Mouse (Mus musculus) liver, embryonic 11.5 days (tissue): ENCODE data around the gene Dcaf4. TPM values are rescaled to one million over a fixed set of nuclear protein-coding genes. Genes with fewer than 3 reads are reported as not detected.
A peak's percentile ranks its signal among the peaks of the same experiment; 100 is the strongest.

ENCODE experiments used
- ATAC-seq: fragments of 200-750 bp; cut with Nextera tagmentation; replicated peaks from 2 replicates; pipeline ENCODE4 v1.8.0; 2017; ENCODE audit warnings: moderate number of reproducible peaks, mild to moderate bottlenecking, moderate TSS enrichment, moderate library complexity; ENCODE audit not compliant: low FRiP score
- DNase-seq: peaks from one replicate; pipeline ENCODE4 v3.0.0-alpha.2; 2017; ENCODE audit warnings: low spot score
- H3K27ac ChIP-seq: fragments of 300-500 bp; sonication (generic); 2 replicates; pipeline ENCODE4 v1.5.1; 2014; ENCODE audit warnings: mild to moderate bottlenecking, low read depth, low read length, control low read depth
- H3K27me3 ChIP-seq: fragments of 300-500 bp; sonication (generic); replicated peaks from 2 replicates; pipeline ENCODE4 v1.6.1; 2014; ENCODE audit warnings: low read length, mixed read lengths; ENCODE audit not compliant: control insufficient read depth, insufficient read depth
- H3K36me3 ChIP-seq: fragments of 300-500 bp; sonication (generic); 2 replicates; pipeline ENCODE4 v1.6.1; 2014; ENCODE audit warnings: mild to moderate bottlenecking, low read length, moderate library complexity, mixed read lengths; ENCODE audit not compliant: control insufficient read depth, insufficient read depth
- H3K4me1 ChIP-seq: fragments of 300-500 bp; sonication (generic); replicated peaks from 2 replicates; pipeline ENCODE4 v1.6.1; 2014; ENCODE audit warnings: low read length, mixed read lengths; ENCODE audit not compliant: control insufficient read depth, insufficient read depth
- H3K4me2 ChIP-seq: fragments of 300-500 bp; sonication (generic); 2 replicates; pipeline ENCODE4 v1.6.1; 2014; ENCODE audit warnings: mild to moderate bottlenecking, control low read depth, moderate library complexity
- H3K4me3 ChIP-seq: fragments of 300-500 bp; sonication (generic); 2 replicates; pipeline ENCODE4 v1.5.1; 2014; ENCODE audit warnings: low read depth, low read length, control low read depth
- H3K9ac ChIP-seq: fragments of 300-500 bp; sonication (generic); 2 replicates; pipeline ENCODE4 v1.6.1; 2014; ENCODE audit warnings: low read depth, low read length, control low read depth
- H3K9me3 ChIP-seq: fragments of 300-500 bp; sonication (generic); 2 replicates; pipeline ENCODE4 v1.6.1; 2016; ENCODE audit warnings: low read length, inconsistent platforms, mixed read lengths; ENCODE audit not compliant: control insufficient read depth
- WGBS: fragments of 180-500 bp; shearing (Covaris S2); extraction: QIAGEN DNeasy Blood & Tissue Kit; methylation state at CpG from one replicate; pipeline ENCODE4 v1.1.7; 2014; 5-methylcytosine and 5-hydroxymethylcytosine counted together
- polyA plus RNA-seq: library from polyadenylated mRNA; unstranded; fragments of >200 nt; fragmentation: Nextera tagmentation; extraction: Ambion mirVana; gene quantifications from 2 replicates; pipeline ENCODE4 v1.2.1, GENCODE M21; 2014

Dcaf4 gene
- polyA plus RNA-seq, 1 experiment from 2014 or later = 29.9 TPM

DNA sequence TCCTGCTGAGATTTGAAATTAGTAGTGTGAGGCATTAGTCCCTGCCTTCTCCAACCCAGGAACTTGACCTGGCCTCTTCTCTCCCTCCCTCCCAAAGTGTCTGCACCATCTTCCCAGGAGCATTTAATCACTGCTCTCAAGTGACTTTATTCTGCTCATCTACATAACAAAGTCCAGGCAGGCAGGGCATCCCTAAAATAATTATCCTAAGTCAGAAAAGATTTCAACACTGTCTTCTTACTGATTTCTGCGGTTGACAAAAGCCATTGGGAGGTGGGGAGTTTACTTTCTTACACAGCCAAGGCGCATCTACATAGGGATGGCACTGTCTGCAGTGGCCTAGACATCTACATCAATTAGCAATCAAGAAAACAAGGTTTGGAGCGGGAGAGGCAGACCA is 49.6 kb downstream of the Dcaf4 start:
- ATAC-seq (no peak), DNase-seq (no peak)
- H3K4me3 ChIP-seq = no peak overlapping the region
- H3K27me3 ChIP-seq = no peaks in the 10 kb centered on the region
- no peak overlapping the region for H3K9ac ChIP-seq
- WGBS = 81% methylated on average over 3 of the region's 3 CpGs
- H3K27ac ChIP-seq = no peak overlapping the region
- peaks cover 32% of the 10 kb centered on the region for H3K36me3 ChIP-seq
- no peaks in the 10 kb centered on the region for H3K4me1 ChIP-seq
- H3K9me3 ChIP-seq = no peaks in the 10 kb centered on the region
- H3K4me2 ChIP-seq = no peak overlapping the region

DNA sequence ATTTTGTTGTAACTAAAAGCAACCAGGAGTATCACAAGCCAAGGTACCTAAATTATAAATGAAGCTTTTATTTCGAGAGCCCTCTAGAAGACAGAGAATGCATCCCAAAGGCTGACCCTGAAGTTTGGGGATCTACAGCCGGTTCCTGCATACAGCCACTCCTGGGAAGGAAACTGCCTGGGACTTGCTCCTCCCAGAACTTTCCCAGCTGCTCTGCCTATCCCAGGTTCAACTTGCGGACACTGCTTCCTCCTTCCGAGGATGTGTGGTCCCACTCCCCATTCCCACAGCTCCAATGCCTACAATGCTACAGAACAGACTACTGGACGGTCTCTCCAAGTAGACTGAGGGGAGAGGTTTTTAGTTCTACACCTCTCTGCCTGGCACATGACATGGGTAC is 52.5 kb downstream of the Dcaf4 start:
- ATAC-seq (no peak), DNase-seq (no peak)
- Histone ChIP-seq H3K4me3 (no peak overlapping the region), H3K36me3 (peaks cover 22% of the 10 kb centered on the region), H3K27me3 (no peaks in the 10 kb centered on the region), H3K4me2 (no peak overlapping the region), H3K27ac (no peak overlapping the region), H3K9me3 (no peaks in the 10 kb centered on the region), H3K4me1 (peaks cover under 1% of the 10 kb centered on the region; the same call in 1 of the 2 replicates), H3K9ac (no peak overlapping the region)
- 83% methylated on average over 5 of the region's 5 CpGs for WGBS

DNA sequence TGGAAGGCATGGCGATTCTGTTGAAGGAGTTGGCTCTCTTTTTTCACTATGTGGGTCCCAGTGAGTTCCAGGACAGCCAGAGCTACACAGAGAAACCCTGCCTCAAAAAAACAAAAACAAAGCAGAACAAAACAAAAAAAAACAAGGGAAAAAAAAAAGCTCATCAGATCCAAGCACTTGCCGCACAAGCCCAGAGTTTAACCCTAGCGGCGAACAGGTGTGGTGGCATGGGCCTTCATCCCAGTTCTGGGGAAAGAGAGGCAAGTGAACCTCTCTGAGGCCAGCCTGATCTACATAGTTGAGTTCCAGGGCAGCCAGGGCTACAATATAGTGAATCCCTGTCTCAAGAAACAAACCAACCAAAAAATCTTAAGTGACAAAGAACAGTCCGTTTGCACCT is 57.2 kb downstream of the Dcaf4 start:
- no peak for DNase-seq
- WGBS = 96% methylated on average over 5 of the region's 5 CpGs
- no peak for ATAC-seq
- no peaks in the 10 kb centered on the region for H3K9me3 ChIP-seq
- H3K4me3 ChIP-seq = no peak overlapping the region
- H3K27ac ChIP-seq = peak overlapping the region; percentile 95
- H3K36me3 ChIP-seq = peaks cover 7% of the 10 kb centered on the region
- H3K9ac ChIP-seq = no peak overlapping the region
- no peak overlapping the region for H3K4me2 ChIP-seq
- no peaks in the 10 kb centered on the region for H3K27me3 ChIP-seq
- peaks cover 32% of the 10 kb centered on the region for H3K4me1 ChIP-seq

DNA sequence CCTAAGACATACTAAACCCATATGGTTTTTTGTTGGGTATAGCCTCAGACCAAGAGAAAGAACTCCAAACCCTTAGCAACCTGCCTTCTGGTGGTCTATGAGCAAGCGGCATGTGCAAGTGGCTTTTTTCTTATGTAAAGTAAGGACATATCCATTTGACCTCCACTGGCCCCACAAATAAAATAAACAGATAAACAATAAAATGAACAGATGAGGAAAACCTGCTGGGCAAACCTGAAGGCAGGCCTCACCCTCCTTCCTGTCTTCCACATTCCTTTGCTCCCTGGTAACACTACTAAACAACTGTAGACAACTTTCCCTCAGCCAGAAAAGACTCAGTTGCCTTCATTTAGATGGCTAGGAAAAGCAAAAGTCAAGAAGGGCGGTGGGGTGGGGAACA is 58.1 kb downstream of the Dcaf4 start:
- Histone ChIP-seq H3K27ac (peak overlapping the region; percentile 95), H3K27me3 (no peaks in the 10 kb centered on the region), H3K9me3 (no peaks in the 10 kb centered on the region), H3K4me2 (peak overlapping the region; percentile 52), H3K36me3 (peaks cover 7% of the 10 kb centered on the region), H3K4me3 (no peak overlapping the region), H3K9ac (peak overlapping the region; percentile 55), H3K4me1 (peaks cover 32% of the 10 kb centered on the region)
- 73% methylated on average over 2 of the region's 2 CpGs for WGBS
- DNase-seq = no peak
- ATAC-seq = no peak

DNA sequence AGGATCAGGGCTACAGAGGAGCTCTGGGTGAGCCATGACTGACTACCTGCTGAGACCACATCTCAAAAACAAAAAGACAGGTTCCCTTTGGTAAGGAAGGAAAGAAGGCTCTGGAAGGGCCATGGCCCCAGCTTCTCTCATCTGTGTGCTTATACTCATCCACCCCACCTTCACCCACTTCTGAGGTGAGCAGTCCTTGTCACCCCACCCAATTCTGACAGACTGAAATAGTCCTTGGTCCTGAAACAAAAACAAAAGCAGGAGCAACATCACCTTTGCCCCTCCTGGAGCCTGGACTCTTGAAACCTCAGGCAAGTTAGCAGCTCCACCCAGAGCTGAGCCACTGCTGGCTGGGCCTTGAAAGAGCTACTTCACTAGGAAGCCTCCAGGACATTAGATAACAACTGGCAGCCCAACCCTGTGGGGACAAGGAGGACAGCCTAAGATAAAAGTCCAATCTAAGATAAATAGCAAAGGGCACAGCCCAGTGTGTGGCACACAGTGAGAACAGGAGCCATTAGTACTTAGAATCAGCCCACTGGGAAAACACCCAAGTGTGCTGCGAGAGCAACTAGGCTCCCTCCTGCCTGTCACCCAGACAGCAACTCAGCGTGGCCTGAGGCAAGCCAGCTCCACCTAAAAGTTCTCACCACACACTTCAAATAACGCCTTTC is 58.8 kb downstream of the Dcaf4 start:
- Histone ChIP-seq H3K9ac (peak overlapping the region; percentile 55), H3K27me3 (no peaks in the 10 kb centered on the region), H3K9me3 (no peaks in the 10 kb centered on the region), H3K4me1 (peaks cover 32% of the 10 kb centered on the region), H3K27ac (peak overlapping the region; percentile 95), H3K4me2 (peak overlapping the region; percentile 52), H3K36me3 (peaks cover 7% of the 10 kb centered on the region), H3K4me3 (no peak overlapping the region)
- ATAC-seq (peak; percentile 97), DNase-seq (peak; percentile 53)
- WGBS = 18% methylated on average over 3 of the region's 3 CpGs

DNA sequence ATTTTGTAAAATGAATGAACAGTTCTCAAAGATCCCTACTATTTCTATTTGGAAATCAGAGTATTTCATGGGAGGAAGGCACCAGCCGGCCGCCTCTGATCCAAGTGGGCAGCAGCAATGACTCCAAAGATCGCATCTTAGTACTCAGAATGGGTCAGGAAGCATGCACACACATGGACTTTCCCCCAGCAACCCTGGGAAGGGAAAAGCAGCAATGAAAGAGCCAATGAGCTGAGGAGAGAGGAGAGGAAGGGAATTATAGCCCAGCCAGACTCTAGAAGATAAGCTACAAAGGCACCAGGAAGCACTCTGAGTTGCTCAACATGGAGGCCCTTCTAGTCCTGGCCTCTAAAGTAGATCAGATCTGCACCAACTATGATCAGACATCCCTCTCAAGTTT is 60.0 kb downstream of the Dcaf4 start:
- H3K4me2 ChIP-seq = no peak overlapping the region
- no peaks in the 10 kb centered on the region for H3K9me3 ChIP-seq
- 89% methylated on average over 3 of the region's 3 CpGs for WGBS
- DNase-seq (no peak), ATAC-seq (no peak)
- peaks cover 32% of the 10 kb centered on the region for H3K4me1 ChIP-seq
- H3K36me3 ChIP-seq = no peaks in the 10 kb centered on the region
- H3K27me3 ChIP-seq = no peaks in the 10 kb centered on the region
- peak overlapping the region; percentile 95; the same call in 1 of the 2 replicates for H3K27ac ChIP-seq
- H3K4me3 ChIP-seq = no peak overlapping the region
- peak overlapping the region; percentile 4; the same call in 1 of the 2 replicates for H3K9ac ChIP-seq

DNA sequence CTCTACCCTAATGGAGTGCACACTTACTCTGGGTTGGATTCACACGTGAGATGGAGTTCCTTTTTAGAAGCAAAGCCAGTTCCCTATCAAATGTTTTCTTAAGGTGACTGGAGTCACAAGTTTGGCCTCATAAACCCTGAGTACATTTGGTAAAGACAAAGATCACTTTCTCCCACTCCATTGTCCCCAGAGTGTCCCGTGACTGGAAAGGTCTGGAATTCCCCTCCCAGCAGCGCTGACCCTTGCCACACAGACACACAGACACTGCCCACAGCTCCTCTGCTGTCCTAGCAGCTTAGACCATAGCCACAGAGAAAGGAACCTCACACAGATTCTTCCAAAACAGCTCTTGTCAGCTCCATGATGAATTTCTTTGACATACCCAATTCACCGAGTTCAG is 61.8 kb downstream of the Dcaf4 start:
- no peaks in the 10 kb centered on the region for H3K36me3 ChIP-seq
- ATAC-seq = no peak
- WGBS = 68% methylated on average over 4 of the region's 4 CpGs

DNA sequence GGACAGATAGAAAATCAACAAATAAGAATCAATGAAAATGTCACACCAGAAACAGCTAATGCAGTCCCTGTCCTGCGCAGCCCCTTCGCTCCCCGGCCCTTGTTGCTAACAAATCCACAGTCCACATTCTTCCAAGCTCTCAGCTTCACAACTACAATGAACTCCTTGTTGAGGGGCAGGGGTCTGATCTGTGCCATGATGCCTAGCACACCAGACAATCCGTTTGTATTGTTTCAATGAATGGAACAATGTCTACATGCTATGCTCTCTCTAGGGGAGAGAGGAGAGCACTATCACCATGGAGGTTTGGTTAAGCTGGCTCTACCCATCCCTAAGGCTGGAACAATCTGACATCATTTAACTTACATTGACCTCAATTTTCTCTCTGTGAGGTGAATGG is 62.5 kb downstream of the Dcaf4 start:
- no peaks in the 10 kb centered on the region for H3K27me3 ChIP-seq
- ATAC-seq (no peak), DNase-seq (no peak)
- no peaks in the 10 kb centered on the region for H3K9me3 ChIP-seq
- 91% methylated on average over 4 of the region's 4 CpGs for WGBS
- peaks cover 32% of the 10 kb centered on the region for H3K4me1 ChIP-seq
- H3K36me3 ChIP-seq = no peaks in the 10 kb centered on the region
- no peak overlapping the region for H3K9ac ChIP-seq
- no peak overlapping the region for H3K4me2 ChIP-seq
- no peak overlapping the region for H3K4me3 ChIP-seq
- H3K27ac ChIP-seq = no peak overlapping the region

More for the DNA sequence above, 61.8 kb downstream of the Dcaf4 start:
- no peak overlapping the region for H3K4me2 ChIP-seq
- H3K4me1 ChIP-seq = peaks cover 32% of the 10 kb centered on the region
- H3K4me3 ChIP-seq = no peak overlapping the region
- H3K27ac ChIP-seq = no peak overlapping the region
- H3K9me3 ChIP-seq = no peaks in the 10 kb centered on the region
- DNase-seq = no peak
- H3K27me3 ChIP-seq = no peaks in the 10 kb centered on the region
- H3K9ac ChIP-seq = no peak overlapping the region

DNA sequence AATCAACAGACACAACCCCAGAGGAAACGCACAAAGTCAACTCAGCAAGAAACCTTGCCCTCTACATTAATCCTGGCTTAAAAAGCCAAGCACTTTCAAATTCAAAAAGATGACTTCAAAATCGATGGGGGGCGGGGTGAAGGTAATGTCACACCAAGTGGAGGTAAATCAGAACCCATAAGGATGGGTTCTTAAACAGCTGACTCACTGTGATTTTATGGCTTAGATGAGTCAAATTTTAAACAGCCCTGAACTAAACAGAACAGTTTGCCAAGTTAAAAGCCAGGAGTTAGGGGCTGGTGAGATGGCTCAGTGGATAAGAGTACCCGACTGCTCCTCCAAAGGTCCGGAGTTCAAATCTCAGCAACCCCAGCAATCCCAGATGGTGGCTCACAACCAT is 66.4 kb downstream of the Dcaf4 start:
- no peak overlapping the region for H3K4me3 ChIP-seq
- H3K36me3 ChIP-seq = peaks cover 10% of the 10 kb centered on the region
- no peaks in the 10 kb centered on the region for H3K27me3 ChIP-seq
- no peak overlapping the region for H3K4me2 ChIP-seq
- no peaks in the 10 kb centered on the region for H3K4me1 ChIP-seq
- ATAC-seq (no peak), DNase-seq (no peak)
- WGBS = 93% methylated on average over 5 of the region's 5 CpGs
- no peaks in the 10 kb centered on the region for H3K9me3 ChIP-seq
- H3K9ac ChIP-seq = no peak overlapping the region
- no peak overlapping the region for H3K27ac ChIP-seq
